Mouse (Mus musculus): Measurements from ENCODE around the gene Golt1a.
A peak's percentile ranks its signal among the peaks of the same experiment; 100 is the strongest.

The Golt1a gene

DNA sequence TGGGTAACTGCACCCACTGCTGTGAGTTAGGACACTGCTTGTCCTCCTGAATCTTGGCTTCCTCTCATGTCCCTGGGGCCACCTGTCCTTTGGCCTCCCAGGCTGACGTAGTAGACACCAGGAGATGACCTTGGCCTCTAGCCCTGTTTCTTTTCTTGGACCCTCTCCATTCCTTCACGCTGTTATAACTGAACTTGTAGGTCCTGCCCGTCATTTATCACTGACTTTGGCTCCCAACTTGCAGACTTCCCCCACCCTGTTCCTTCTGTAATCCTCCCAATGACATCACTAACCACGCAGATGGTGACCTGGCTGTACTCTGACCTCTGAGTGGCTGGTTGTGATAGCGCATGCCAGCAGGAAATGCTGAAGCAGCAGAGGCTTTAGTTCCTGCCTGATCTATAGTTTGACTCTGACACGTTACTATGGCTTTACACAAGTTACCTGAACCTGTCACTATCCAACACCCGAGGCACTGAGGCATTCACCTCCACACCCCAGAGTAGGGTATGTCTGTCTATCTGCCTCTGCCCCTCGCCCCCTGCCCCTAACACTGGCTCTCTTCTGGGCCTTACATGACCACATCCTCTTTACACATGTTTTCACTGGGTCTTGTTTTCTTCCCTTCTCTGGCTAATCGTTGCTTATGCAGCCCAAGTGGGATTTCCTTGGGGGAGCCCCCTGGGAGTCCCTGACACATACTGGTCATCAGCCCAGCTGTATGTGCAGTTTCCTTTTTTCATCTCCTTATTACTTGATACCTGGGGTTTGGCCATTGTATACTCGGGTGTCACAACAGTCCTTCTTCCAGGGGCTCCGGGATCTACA lies 38.3 kb downstream of the Golt1a start:
- no peak for DNase-seq (ENCODE audit: low spot score in 2 of 2)

DNA sequence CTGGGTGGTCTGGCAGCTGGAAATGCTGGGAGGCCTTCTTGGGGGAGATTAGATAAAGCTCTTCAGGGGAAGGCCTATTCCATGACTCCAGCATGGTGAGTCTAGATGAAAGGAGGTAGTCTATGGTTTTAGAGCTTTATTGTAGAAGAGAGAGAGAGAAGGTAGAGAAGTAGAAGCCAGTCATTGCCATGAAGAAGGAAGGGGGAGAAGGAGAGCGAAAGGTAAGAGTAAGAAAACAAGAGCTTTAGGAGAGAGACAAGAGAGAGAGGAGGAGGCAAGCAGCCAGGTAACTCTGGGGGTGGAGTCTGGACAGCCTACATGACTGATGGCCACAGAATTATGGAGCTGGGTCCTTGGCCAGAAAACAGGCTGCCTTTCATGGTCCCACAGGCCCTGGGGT lies 40.6 kb downstream of the Golt1a start, which contains the start of gene Ren1:
Ren1 (plus strand) TSS at position 301 of the 400 bp plus-strand sequence.
- no peak for DNase-seq (ENCODE audit: low spot score in 2 of 2)

GRCm38 (mm10) chr1:133351762-133352161 lies 42.2 kb downstream of the Golt1a start:
- DNase-seq (ENCODE audit: low spot score in 2 of 2) = no peak

DNA sequence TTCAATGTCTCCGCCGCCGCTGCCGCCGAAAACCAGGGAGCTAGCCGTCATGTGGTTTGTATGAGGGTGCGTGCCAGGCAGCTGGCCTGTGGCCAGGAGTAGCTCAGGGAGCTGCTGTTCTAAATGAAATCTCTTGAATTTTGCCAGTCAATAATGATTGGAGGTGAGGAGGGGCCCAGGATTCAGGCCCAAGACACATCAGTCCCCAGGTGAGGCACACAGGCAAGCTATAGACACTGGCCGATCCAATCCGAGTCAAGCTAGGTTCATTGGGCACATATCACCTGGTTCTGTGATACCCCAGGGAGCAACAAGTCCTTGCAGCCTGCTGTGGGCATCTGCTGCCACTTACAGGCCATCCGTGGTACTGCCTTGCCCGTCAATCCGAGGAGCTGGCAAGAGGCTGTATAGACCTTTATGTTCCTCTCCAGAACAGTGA lies 43.8 kb downstream of the Golt1a start:
- DNase-seq (ENCODE audit: low spot score in 2 of 2) = peak in 1 of 2 experiments; percentile 50

- no peak for DNase-seq (ENCODE audit: low spot score in 2 of 2)
Observed at GRCm38 (mm10) chr1:133355469-133355868, 45.9 kb downstream of the Golt1a start.

DNA sequence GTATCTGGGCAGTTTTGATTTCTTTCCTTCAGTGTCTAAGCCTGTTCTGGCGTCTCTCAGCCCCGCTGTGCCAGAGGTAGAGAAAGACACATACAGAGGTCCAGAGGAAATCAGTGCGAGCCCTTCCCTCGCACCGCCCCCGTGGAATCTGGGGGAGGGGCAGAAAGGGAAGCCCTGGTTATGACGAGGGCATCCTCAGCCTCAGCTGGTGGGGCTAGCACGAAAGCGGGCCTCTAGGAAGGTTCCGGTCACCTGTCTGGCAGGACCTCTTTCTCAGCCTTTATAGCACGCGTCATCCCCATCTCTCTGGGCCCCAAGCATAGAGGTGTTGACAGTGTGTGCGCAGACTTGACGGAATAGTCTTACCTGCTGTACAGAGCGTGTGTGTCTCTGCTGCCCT lies 46.3 kb downstream of the Golt1a start:
- DNase-seq (ENCODE audit: low spot score in 2 of 2) = no peak

DNA sequence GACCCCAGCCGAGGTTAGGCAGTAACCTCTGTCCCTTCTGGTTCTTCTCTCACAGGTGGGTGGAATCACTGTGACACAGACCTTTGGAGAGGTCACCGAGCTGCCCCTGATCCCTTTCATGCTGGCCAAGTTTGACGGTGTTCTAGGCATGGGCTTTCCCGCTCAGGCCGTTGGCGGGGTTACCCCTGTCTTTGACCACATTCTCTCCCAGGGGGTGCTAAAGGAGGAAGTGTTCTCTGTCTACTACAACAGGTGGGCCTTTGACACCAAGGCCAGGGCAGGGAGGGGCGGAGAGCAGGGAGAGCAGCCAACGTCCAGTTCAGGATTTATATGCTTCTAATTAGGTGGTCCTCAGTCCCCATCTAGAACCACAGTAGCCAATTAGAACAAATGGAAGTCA lies 46.7 kb downstream of the Golt1a start:
- no peak for DNase-seq (ENCODE audit: low spot score in 2 of 2)

GRCm38 (mm10) chr1:133361006-133361405 lies 51.4 kb downstream of the Golt1a start:
- no peak for DNase-seq (ENCODE audit: low spot score in 2 of 2)

GRCm38 (mm10) chr1:133362103-133362502 lies 52.5 kb downstream of the Golt1a start:
- no peak for DNase-seq (ENCODE audit: low spot score in 2 of 2)

DNA sequence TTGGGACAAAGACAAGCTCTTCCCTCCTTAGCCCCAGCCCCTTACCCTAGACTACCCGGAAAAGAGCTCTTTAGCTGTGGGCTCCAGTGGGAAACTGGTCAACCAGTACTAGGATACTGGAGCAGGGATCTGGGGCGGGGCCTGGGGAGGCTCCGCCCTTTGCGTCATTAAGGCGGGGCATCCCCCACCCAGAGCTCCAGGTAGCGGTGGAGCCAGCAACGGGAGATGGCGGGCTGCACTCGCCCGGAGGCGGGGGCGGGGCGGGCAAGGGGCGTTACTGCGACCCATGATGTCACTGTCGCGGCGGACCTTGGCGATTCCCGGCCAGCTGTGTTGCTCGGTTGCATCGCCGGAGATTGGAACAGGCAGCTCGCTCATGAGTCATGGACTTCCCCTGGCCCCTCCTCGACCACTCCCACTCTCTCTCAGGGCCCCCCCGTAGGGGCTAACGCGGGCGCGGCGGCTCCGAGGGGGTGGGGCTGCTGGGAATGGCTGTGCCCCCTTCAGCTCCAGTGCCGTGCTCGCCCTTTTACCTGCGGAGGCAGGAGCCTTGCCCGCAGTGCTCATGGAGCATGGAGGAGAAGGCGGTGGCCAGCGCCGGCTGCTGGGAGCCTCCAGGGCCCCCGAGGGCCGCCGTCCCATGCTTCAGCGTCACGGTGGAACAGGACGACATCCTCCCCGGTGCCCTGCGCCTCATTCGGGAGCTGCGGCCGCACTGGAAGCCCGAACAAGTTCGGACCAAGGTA lies 53.8 kb downstream of the Golt1a start, which contains the start of gene Etnk2:
Etnk2 (plus strand) TSS at position 297 of the 746 bp plus-strand sequence.
- DNase-seq (ENCODE audit: low spot score in 2 of 2) = peak; percentile 76 to 82

DNA sequence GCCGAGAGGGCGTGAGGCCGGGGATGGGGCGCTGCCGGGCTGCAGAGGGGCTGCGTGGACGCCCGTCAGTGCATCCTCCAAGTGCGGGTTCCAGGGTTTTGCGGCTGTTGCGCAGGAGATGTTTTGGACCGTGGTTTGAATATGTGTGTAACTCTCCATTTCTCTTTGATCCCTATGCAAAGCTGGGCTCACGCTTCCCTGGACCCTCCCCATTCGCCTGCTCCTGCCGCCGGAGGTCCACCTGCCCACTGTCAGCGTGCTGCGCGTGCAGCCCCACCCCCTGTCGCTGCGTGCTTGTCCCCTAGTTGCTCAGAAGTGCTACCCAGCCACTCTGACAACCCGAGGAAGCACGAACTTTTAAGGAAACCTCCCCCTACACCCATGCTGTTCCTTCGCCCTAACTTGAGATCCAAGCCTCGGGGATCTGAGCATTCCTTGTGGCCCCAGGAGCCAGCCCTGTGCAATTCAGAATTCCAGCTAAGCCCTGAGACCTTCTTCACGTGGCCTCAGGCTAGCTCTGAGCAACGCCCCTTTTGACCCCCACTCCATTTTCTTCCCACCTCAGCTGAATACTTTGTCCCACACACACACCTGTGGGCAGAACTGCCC lies 54.5 kb downstream of the Golt1a start:
- no peak for DNase-seq (ENCODE audit: low spot score in 2 of 2)

- DNase-seq (ENCODE audit: low spot score in 2 of 2) = no peak
Observed at GRCm38 (mm10) chr1:133364890-133365289, 55.3 kb downstream of the Golt1a start.

- DNase-seq (ENCODE audit: low spot score in 2 of 2) = no peak
Observed at GRCm38 (mm10) chr1:133366951-133367605, 57.5 kb downstream of the Golt1a start.

GRCm38 (mm10) chr1:133367606-133368488 lies 58.2 kb downstream of the Golt1a start:
- DNase-seq (ENCODE audit: low spot score in 2 of 2) = peak in 1 of 2 experiments; percentile 70

DNA sequence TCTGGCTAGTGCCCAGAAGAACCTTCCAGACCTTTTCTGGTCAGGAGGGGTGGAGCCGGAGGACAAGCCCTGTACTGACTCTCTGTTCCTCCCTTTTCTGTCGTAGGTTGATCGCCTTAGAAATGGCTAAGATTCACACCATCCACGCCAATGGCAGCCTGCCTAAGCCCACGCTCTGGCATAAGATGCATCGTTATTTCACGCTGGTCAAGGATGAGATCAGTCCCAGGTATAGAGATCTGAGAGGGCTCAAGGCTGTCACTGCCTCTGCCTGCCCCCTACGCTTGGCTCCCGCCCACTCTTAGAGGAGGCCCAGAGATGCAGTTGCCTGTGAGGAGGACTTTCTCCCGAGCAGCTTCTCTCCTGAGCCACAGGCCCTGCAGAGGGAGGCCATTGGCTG lies 59.0 kb downstream of the Golt1a start:
- no peak for DNase-seq (ENCODE audit: low spot score in 2 of 2)

DNA sequence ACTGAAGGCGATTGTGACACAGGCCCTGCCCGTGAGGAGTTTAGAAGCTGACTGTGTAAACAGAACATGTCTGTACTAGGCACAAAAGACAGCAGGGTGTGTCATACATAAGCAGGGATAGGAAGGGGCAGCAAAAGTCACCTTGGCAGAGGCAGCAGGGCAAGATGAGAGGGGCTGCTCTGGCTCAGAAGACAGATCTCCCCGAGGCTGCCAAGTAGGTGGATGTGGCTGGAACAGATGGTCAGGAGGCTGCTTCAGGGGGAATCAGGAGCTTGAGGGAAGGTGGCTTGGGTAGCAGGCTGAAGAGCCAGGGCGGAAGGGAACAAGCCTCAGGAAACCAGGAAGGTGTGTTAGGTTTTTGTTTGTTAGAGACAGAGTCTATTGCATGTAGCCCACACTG lies 60.8 kb downstream of the Golt1a start:
- DNase-seq (ENCODE audit: low spot score in 2 of 2) = no peak

- DNase-seq (ENCODE audit: low spot score in 2 of 2) = no peak
Observed at GRCm38 (mm10) chr1:133371431-133371830, 61.8 kb downstream of the Golt1a start.

DNA sequence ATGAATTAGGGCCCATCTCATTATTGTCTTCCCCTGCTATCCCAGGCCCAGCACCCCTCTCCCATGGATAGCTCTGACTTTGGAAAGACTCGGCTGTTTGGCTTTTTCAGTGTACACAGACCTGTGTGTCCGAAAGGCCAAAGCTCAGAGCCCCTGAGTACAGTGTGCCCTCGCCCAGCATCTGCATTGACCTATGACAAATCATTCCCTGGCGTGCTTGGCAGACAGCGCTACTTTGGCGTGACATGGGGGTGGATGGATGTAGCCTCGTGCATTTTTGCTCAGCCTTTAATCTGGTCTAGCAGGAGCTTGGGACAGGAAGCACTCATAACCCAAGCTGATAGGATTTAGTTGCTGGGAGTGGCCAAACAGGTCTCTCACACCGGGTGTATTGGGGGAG lies 62.5 kb downstream of the Golt1a start:
- no peak for DNase-seq (ENCODE audit: low spot score in 2 of 2)
